Mouse (Mus musculus) cerebellum, postnatal 25 days (tissue): ENCODE data around the gene Ubl7.

Source experiments
- DNase-seq, 2 experiments: peaks; one replicate each; pipeline ENCODE4 v3.0.0; 2021; ENCODE audit warnings: mixed read lengths in 2 of 2

The Ubl7 gene

GRCm38 (mm10) chr9:57967237-57967960 is 56.6 kb downstream of the Ubl7 start:
- DNase-seq, result peak; percentile 89 to 90

- DNase-seq, result no peak
Observed at GRCm38 (mm10) chr9:57968166-57968771, 57.5 kb downstream of the Ubl7 start.

GRCm38 (mm10) chr9:57968783-57969542 is 58.2 kb downstream of the Ubl7 start:
- DNase-seq, result no peak

- DNase-seq, result no peak
Observed at GRCm38 (mm10) chr9:57969736-57970495, 59.1 kb downstream of the Ubl7 start.

DNA sequence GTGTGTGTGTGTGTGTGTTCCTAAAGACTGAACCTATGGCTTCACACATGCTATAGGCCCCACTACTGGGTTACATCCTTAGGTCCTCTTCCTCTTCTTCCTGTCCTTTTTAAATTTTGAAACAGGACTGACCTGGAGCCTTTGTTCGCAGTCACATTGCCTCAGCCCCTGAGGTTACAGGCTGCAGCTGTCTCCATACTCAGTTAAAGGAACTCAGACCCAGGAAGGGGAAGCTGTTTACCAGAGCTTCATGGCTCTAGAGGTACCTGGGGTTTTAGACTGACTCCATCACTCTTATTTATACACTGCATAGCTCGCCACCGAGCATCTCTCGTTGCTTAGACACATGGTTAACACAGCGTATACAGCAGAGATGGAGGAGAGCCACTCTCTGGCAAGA is 60.6 kb downstream of the Ubl7 start:
- DNase-seq, result no peak

DNA sequence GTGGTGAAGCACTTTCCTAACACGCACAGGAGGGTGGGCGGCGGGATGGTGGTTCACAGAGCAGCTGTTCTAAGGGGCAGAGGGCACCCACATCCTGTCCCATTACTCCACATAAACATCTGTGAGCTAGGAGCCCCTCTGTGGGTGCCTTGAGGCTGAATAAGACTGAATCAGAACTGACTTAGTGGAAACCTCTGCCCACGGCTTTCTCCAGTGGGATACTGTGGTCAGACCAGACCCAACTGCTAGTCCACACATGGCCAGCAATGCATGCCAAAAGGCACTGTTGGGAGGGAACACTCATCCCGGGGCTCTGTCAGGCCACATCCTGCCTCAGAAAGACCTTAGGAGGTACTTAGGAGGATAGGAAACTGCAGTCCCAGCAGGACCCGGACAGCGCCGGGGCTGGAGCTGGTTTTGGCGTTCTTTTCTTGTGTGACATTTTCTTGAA is 61.4 kb downstream of the Ubl7 start:
- DNase-seq, result no peak

DNA sequence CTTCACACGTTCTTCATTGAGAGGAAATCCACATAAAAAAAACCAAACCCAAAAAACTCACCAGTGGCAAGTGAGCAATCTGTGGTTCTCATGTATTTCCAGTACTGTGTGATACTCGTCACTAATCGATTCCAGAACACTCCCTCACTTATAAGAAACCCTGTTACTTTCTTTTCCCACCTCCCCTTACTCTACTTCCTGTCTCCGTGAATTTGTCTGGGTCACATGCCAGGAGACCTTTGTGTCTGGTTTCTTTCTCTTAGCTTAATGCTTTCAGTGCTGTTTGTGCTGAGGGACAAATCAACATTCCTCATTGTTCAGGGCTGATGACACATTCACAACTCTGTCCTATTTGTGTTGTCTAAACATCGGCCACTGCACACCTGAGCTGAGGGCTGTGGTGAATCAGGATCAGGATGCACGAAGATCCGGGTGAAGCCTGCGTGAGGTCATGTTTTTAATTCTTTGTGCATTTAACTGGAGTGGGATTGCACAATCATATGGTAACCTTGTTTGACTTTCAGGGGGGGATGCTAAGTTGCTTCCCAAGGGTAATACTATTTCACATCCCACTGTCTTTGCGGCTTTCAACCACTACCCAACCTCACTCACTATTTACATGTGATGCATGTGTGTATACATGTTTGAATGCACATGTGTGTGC is 62.1 kb downstream of the Ubl7 start:
- no peak for DNase-seq

- no peak for DNase-seq
Observed at GRCm38 (mm10) chr9:57973440-57974066, 62.8 kb downstream of the Ubl7 start.

GRCm38 (mm10) chr9:57974221-57974620 is 63.4 kb downstream of the Ubl7 start:
- DNase-seq, result no peak

DNA sequence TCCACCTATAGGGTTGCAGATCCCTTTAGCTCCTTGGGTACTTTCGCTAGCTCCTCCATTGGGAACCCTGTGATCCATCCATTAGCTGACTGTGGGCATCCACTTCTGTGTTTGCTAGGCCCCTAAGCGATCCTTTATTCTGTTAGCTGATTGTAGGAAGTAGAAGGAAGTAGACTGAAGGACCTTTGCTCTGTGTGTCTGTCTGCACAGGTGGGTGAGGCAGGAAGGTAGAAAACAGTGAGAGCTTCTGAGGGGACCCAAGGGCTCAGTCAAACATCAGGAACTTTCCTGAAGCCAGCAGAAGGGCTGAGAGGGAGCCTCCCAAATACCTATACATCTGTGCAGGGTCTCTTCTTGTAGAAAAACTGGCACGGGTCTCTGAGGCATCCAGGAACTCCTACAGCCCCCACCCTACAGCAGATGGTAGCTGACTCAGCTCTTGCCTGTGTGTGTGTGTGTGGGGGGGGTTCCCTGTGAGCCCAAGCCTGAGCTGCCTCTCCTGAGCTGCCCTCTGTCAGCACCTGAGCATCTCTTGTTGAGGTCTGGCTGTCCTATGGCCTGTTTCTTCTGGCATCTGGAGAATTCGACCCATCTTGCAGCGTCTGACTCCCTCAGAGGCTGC is 64.5 kb downstream of the Ubl7 start:
- DNase-seq, result no peak

DNA sequence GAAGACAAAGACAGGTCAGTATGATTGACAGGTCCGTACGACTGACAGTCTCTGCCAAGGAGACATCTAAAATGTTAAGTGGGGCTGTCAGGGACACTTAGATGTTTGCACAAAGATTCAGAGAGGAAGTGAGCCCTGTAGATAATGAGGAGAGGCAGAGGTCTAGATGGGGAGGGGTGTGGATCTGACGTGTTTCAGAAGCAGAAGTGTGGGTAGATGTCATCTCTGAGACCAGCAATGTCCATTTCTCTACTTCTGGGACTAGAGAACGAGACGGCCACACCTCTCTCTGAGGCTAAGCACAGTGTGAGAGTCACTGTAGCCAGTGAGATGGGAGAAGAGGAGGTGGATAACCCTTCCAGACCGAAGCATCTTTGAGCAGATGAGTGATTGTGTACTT is 67.2 kb downstream of the Ubl7 start:
- DNase-seq, result no peak

- no peak for DNase-seq
Observed at GRCm38 (mm10) chr9:57978858-57979257, 68.1 kb downstream of the Ubl7 start.
